Mouse (Mus musculus) megakaryocyte, embryonic 14.5 days (primary cell): ENCODE results near the gene Ptpn6.

Experiments
- FLI1 ChIP-seq: IDR thresholded peaks from 2 replicates; pipeline ENCODE4 v1.6.1; 2012; ENCODE audit warnings: low read length, inconsistent platforms, mixed read lengths
- GATA1 ChIP-seq: IDR thresholded peaks from 3 replicates; pipeline ENCODE4 v1.6.1; 2012; ENCODE audit warnings: mixed read lengths, low read length, inconsistent platforms, borderline replicate concordance

- TF ChIP-seq FLI1 (no peak), GATA1 (no peak)
Observed at GRCm38 (mm10) chr6:124787722-124788121, 49.2 kb upstream of the Ptpn6 start.
